Mouse (Mus musculus) hindbrain, embryonic 11.5 days (tissue): Measurements from ENCODE around the gene Mphosph9. TPM values are rescaled to one million over a fixed set of nuclear protein-coding genes. Genes with fewer than 3 reads are reported as not detected.

Experiments
- ATAC-seq: fragments of 200-750 bp; cut with Nextera tagmentation; 2 replicates; pipeline ENCODE4 v1.8.0; 2017; ENCODE audit warnings: mild to moderate bottlenecking, moderate TSS enrichment, moderate library complexity; ENCODE audit not compliant: low FRiP score
- DNase-seq: peaks from one replicate; pipeline ENCODE4 v3.0.0-alpha.2; 2015; ENCODE audit warnings: low spot score
- H3K27ac ChIP-seq: fragments of 300-500 bp; sonication (generic); 2 replicates; pipeline ENCODE4 v1.5.1; 2014; ENCODE audit warnings: mild to moderate bottlenecking, low read depth, low read length
- H3K27me3 ChIP-seq: fragments of 300-500 bp; sonication (generic); 2 replicates; pipeline ENCODE4 v1.6.1; 2014; ENCODE audit warnings: mild to moderate bottlenecking, low read length, moderate library complexity, mixed read lengths; ENCODE audit not compliant: control insufficient read depth, insufficient read depth
- H3K36me3 ChIP-seq: fragments of 300-500 bp; sonication (generic); 2 replicates; pipeline ENCODE4 v1.6.1; 2014; ENCODE audit warnings: mild to moderate bottlenecking, low read length, moderate library complexity, mixed read lengths; ENCODE audit not compliant: control insufficient read depth, insufficient read depth
- H3K4me1 ChIP-seq: fragments of 300-500 bp; sonication (generic); replicated peaks from 2 replicates; pipeline ENCODE4 v1.6.1; 2014; ENCODE audit warnings: low read length, mixed read lengths; ENCODE audit not compliant: control insufficient read depth, insufficient read depth
- H3K4me2 ChIP-seq: fragments of 300-500 bp; sonication (generic); replicated peaks from 2 replicates; pipeline ENCODE4 v1.6.1; 2014; ENCODE audit warnings: mild to moderate bottlenecking, low read depth, low read length
- H3K4me3 ChIP-seq: fragments of 300-500 bp; sonication (generic); 2 replicates; pipeline ENCODE4 v1.5.1; 2014; ENCODE audit warnings: low read depth, low read length
- H3K9ac ChIP-seq: fragments of 300-500 bp; sonication (generic); 2 replicates; pipeline ENCODE4 v1.6.1; 2014; ENCODE audit warnings: low read depth, low read length
- H3K9me3 ChIP-seq: fragments of 300-500 bp; sonication (generic); 2 replicates; pipeline ENCODE4 v1.6.1; 2016; ENCODE audit warnings: low read length; ENCODE audit not compliant: control insufficient read depth
- WGBS: fragments of 180-500 bp; shearing (Covaris S2); extraction: QIAGEN DNeasy Blood & Tissue Kit; methylation state at CpG from one replicate; pipeline ENCODE4 v1.1.7; 2014; 5-methylcytosine and 5-hydroxymethylcytosine counted together
- polyA plus RNA-seq: library from polyadenylated mRNA; unstranded; fragments of >200 nt; fragmentation: Nextera tagmentation; extraction: Ambion mirVana; gene quantifications from 2 replicates; pipeline ENCODE4 v1.2.1, GENCODE M21; 2014

Mphosph9 gene
- polyA plus RNA-seq, 1 experiment from 2014 or later, result 20.5 TPM

DNA sequence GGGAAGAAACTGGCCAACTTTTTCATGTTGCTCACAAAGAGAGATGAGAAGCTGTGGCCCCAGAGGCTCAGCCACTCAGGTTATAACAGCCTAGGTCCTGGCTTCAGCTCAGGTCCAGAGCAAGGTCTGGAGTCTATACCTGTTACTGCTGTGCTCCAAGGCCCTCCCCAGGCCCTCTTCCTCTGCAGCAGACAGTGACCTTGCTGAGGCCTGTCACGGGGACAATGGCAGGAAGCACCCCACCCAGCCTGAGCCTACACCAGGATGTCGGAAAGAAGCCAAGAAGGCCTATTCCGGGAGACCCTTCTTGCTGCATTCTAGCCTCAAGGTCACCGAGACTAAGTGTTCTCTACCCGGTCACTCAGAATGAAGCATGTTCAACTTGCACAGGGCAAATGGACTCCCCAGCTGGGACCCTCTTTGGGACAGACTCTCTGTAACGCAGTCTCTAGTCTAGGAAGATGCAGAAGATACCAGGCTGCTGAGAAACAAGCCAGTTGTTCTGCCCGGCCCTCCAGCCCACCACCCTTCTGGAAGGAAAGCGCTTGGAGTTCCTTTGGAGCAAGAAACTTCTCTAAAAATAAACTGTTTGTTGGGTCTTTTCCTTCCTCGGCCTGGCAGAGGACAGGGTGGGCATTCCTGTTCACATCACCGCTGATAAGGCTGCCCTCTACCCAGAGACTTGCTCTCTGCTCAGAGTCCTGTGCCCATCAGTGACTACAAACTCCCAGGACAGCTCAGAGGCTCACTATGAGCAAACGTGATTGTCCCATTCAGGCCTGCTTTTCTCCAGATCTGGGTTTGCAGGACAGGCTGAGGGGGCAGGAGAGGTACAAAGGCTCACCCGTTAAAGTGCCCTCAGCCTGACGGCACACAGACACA, 113.9 kb downstream of the Mphosph9 start:
- Histone ChIP-seq H3K27ac (0 out of 2 replicates have a peak overlapping the region, but pooled peaks have one; percentile 17), H3K36me3 (no peaks in the 10 kb centered on the region), H3K4me1 (no peaks in the 10 kb centered on the region), H3K9ac (no peak overlapping the region), H3K4me3 (no peak overlapping the region), H3K4me2 (no peak overlapping the region), H3K27me3 (no peaks in the 10 kb centered on the region), H3K9me3 (no peaks in the 10 kb centered on the region)
- ATAC-seq (no peak), DNase-seq (no peak)
- 85% methylated on average over 13 of the region's 13 CpGs for WGBS

DNA sequence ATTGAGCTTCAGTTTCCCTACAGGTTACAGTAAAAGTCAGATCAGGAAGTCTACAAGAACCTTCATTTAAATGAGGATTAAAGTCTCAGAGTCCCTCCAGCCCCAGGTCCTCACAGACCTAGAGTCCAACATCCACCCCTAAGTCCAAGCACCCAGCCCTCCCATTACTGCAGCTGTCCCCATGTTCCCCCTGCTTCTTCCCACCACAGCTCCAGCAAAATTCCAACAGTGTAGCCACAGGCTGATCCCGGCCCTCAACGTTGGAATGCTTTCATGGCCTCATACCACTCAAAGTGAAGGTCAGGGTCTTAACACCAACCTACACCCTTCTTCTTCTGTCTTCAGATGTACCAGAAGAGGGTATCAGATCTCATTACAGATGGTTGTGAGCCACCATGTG, 116.1 kb downstream of the Mphosph9 start:
- ATAC-seq, result no peak
- peaks cover 5% of the 10 kb centered on the region for H3K4me1 ChIP-seq
- 88% methylated on average over 2 of the region's 2 CpGs for WGBS

DNA sequence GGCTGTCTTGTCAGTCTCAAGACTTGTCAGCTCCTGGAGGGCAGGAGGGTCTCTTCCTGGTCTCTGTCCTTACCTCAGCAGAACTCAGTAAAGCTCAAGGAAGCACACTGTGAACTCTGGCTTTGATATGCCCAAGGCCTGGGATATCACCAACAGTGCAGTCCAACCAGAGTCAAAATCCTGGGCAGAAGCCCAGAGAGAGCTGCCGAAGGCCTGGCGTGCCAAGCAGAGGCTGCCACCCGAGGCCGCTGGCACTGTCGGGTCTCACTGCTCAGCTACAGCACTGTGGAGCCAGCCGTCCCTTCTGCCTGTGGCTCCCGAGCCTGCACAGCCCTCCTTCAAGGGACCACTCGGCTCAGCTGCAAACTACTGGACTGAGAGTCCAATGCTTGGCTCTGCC, 116.5 kb downstream of the Mphosph9 start:
- no peak overlapping the region for H3K27ac ChIP-seq
- H3K9ac ChIP-seq, result no peak overlapping the region
- WGBS, result 81% methylated on average over 8 of the region's 8 CpGs
- H3K36me3 ChIP-seq, result no peaks in the 10 kb centered on the region
- no peak overlapping the region for H3K4me2 ChIP-seq
- H3K4me1 ChIP-seq, result peaks cover 5% of the 10 kb centered on the region
- no peaks in the 10 kb centered on the region for H3K27me3 ChIP-seq
- no peaks in the 10 kb centered on the region for H3K9me3 ChIP-seq
- no peak for DNase-seq
- no peak overlapping the region for H3K4me3 ChIP-seq
- ATAC-seq, result no peak

More for the DNA sequence above, 116.1 kb downstream of the Mphosph9 start:
- no peak for DNase-seq
- no peaks in the 10 kb centered on the region for H3K27me3 ChIP-seq
- no peak overlapping the region for H3K9ac ChIP-seq
- no peak overlapping the region for H3K27ac ChIP-seq
- H3K36me3 ChIP-seq, result no peaks in the 10 kb centered on the region
- no peak overlapping the region for H3K4me2 ChIP-seq
- no peaks in the 10 kb centered on the region for H3K9me3 ChIP-seq
- no peak overlapping the region for H3K4me3 ChIP-seq

DNA sequence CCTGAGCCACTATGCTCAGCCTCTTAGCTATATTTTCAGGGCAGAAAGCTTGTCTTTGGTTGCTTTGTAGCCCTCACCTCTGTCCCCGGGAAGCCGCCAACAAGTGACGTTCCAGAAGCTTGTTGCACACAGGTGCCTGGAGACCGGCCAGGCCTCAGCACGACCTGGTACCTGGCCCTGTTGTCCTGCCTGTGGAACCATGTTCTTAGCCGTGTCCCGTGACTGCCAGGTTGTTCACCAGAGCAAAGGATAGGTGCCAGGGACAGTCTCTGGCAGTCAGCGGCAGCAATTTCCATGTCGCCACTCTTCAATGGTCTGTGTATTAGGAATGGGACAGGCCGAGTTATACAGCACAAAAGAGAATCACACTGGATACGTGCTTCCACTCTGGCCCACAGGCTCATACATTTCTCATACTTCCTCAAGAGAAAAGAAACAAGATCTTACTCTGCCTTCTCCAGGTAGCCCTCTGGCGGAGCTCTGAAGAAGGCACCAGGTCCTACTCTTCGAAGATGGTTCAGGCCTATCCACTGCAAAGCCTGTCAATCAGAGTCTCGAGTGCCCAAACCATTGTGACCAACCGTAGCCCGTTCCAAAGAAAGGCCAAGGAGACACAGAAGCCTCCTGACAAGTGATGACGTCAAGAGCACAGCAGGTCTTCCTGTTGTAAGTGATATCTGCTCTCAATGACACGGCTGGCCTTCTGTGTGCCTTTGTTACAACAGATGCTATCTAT, 117.3 kb downstream of the Mphosph9 start:
- WGBS, result 64% methylated on average over 18 of the region's 18 CpGs
- Histone ChIP-seq H3K36me3 (no peaks in the 10 kb centered on the region), H3K27ac (no peak overlapping the region), H3K4me3 (no peak overlapping the region), H3K27me3 (no peaks in the 10 kb centered on the region), H3K4me1 (peaks cover 8% of the 10 kb centered on the region), H3K9me3 (no peaks in the 10 kb centered on the region), H3K9ac (no peak overlapping the region), H3K4me2 (no peak overlapping the region)
- ATAC-seq (no peak), DNase-seq (peak; percentile 31)

DNA sequence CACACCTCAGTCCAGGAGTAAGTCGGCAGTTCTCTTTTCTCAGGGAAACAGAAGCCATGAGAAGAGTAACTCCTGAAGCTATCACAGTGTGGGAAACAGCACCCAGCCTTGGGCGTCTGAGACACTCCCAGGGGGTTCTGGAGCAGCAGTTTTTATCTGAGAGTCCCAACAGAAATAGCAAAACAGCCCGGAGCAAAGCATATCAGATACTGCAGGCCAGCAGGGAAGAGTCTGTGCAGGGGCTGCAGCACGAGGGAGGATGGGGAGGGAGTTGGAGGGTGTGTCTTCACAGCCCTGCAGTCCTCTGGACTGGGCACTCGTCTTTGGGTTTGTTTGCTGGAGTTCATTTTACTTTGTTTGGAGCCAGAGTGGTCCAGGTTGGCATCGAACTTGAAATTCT, 117.9 kb downstream of the Mphosph9 start:
- no peaks in the 10 kb centered on the region for H3K9me3 ChIP-seq
- H3K27me3 ChIP-seq, result no peaks in the 10 kb centered on the region
- H3K4me1 ChIP-seq, result peaks cover 8% of the 10 kb centered on the region
- DNase-seq, result no peak
- H3K4me2 ChIP-seq, result no peak overlapping the region
- H3K27ac ChIP-seq, result no peak overlapping the region
- no peak for ATAC-seq
- H3K4me3 ChIP-seq, result no peak overlapping the region
- H3K9ac ChIP-seq, result no peak overlapping the region
- WGBS, result 62% methylated on average over 6 of the region's 6 CpGs
- H3K36me3 ChIP-seq, result no peaks in the 10 kb centered on the region

DNA sequence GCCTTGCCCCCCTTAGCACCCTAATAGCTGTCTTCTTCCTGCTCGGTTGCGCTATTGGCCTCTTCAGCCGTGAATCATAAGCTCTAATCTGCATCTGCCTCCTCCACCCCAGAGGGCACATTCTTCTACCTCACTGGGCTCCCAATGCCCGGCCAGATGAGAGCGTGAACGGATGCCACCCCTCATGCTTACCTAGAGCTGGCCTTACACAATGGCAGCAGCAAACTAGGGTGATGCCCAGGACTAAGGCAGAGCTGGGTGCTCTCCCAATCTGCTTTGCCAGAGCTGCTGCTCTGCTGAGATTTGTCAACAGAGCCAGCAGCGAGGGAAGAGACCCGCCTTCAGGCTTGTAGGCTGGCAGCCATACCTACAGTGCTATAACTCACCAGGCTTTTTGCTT, 119.7 kb downstream of the Mphosph9 start:
- Histone ChIP-seq H3K27ac (no peak overlapping the region), H3K36me3 (no peaks in the 10 kb centered on the region), H3K9me3 (no peaks in the 10 kb centered on the region), H3K4me3 (no peak overlapping the region), H3K4me1 (peaks cover 8% of the 10 kb centered on the region), H3K4me2 (no peak overlapping the region), H3K27me3 (no peaks in the 10 kb centered on the region), H3K9ac (no peak overlapping the region)
- no peak for ATAC-seq
- no peak for DNase-seq
- WGBS, result 81% methylated on average over 8 of the region's 8 CpGs

DNA sequence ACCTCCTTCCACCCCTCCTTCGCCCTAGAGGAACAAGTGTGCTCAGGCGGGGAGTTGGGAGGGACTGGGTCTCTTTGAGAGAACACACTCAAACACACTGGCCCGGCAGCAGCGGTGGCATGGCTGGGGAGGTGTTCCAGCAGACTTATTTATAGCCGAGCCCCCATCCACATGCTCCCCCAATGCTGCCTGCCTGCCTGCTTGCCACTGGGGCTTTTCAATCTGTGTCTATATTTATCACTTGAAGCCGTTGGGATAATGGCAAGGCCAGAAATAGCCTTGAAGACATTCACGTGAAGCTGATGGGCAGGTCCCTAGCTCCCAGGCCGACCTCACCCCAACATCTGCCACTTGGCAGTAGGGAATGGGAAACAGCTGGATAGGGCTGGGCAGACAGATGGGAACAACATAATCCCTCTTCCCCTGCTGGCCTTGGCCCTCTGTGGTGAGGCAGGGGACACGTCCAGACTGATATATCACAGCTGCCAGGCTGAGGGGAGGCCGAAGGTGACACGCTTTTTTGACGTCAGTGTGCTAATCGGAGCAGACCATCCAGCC, 121.2 kb downstream of the Mphosph9 start:
- ATAC-seq (peak; percentile 35; the same call in 1 of the 2 replicates), DNase-seq (peak; percentile 42)
- no peaks in the 10 kb centered on the region for H3K9me3 ChIP-seq
- H3K27me3 ChIP-seq, result no peaks in the 10 kb centered on the region
- H3K4me3 ChIP-seq, result no peak overlapping the region
- H3K4me1 ChIP-seq, result peaks cover 8% of the 10 kb centered on the region
- H3K36me3 ChIP-seq, result no peaks in the 10 kb centered on the region
- no peak overlapping the region for H3K4me2 ChIP-seq
- no peak overlapping the region for H3K27ac ChIP-seq
- H3K9ac ChIP-seq, result no peak overlapping the region
- WGBS, result 46% methylated on average over 13 of the region's 13 CpGs

DNA sequence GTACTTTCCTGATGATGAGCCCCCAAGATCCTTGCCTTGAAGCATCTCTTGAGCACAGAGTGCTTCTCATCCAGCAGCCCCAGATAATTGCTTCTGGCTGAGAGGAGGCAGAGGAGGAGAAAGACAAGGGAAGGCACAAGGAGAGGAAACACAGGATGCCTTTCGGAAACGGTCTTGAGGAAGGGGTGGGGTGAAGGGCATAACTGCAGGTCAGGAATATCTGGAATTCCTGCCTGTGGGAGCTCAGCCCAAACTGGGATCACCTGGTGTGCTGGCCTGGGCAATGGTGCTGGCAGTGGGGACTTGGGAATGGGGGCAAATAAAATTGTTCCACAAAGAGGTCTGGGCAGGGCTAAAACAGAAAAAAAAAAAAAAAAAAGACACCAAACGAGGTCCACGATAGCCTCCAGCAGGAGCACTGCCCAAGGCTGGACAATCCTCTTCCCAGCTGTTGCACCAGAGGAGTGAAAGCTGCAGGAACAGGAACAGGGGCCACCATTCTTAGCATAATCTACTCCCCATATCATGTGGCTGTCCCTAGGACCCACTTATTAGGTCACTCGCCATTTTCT, 121.9 kb downstream of the Mphosph9 start:
- Histone ChIP-seq H3K9ac (no peak overlapping the region), H3K9me3 (no peaks in the 10 kb centered on the region), H3K27me3 (no peaks in the 10 kb centered on the region), H3K4me3 (no peak overlapping the region), H3K36me3 (no peaks in the 10 kb centered on the region), H3K4me2 (no peak overlapping the region), H3K27ac (no peak overlapping the region), H3K4me1 (peaks cover 8% of the 10 kb centered on the region)
- no peak for DNase-seq
- 52% methylated on average over 5 of the region's 5 CpGs for WGBS
- no peak for ATAC-seq
